Mouse (Mus musculus) retina, adult 2 months (tissue): ENCODE measurements around the gene Ulk4.

ENCODE experiments used
- DNase-seq: peaks from one replicate; pipeline ENCODE4 v3.0.0-alpha.2; 2012; ENCODE audit warnings: low read depth, low spot score

Ulk4 gene

GRCm38 (mm10) chr9:121192601-121193370 is 84.2 kb downstream of the Ulk4 start:
- DNase-seq, result no peak

- DNase-seq, result no peak
Measured at GRCm38 (mm10) chr9:121187811-121188210, 89.2 kb downstream of the Ulk4 start.

- DNase-seq, result no peak
Measured at GRCm38 (mm10) chr9:121185796-121186195, 91.2 kb downstream of the Ulk4 start.

GRCm38 (mm10) chr9:121176350-121176749 is 100.6 kb downstream of the Ulk4 start:
- no peak for DNase-seq

- no peak for DNase-seq
Measured at GRCm38 (mm10) chr9:121175201-121175600, 101.8 kb downstream of the Ulk4 start.

- DNase-seq, result no peak
Measured at GRCm38 (mm10) chr9:121172123-121172522, 104.9 kb downstream of the Ulk4 start.

GRCm38 (mm10) chr9:121171609-121172008 is 105.4 kb downstream of the Ulk4 start:
- no peak for DNase-seq

GRCm38 (mm10) chr9:121164607-121165006 is 112.4 kb downstream of the Ulk4 start:
- DNase-seq, result no peak

DNA sequence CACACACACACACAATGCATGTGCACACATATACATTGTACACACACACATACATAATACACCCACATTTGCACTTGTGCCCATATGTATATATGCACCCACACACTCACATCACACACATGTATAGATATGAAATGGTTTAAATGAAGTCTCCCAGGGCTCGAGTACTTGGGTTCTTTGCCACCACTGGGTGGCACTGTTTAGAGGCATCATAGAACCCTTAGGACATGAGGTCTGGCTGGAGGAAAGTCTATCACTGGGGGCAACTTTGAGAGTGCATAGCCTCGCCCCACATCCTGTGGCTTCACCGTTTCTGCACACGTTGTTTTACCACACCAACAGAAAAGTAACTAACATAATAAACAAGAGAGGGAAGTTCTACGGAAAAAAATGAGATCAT is 114.2 kb downstream of the Ulk4 start:
- no peak for DNase-seq

DNA sequence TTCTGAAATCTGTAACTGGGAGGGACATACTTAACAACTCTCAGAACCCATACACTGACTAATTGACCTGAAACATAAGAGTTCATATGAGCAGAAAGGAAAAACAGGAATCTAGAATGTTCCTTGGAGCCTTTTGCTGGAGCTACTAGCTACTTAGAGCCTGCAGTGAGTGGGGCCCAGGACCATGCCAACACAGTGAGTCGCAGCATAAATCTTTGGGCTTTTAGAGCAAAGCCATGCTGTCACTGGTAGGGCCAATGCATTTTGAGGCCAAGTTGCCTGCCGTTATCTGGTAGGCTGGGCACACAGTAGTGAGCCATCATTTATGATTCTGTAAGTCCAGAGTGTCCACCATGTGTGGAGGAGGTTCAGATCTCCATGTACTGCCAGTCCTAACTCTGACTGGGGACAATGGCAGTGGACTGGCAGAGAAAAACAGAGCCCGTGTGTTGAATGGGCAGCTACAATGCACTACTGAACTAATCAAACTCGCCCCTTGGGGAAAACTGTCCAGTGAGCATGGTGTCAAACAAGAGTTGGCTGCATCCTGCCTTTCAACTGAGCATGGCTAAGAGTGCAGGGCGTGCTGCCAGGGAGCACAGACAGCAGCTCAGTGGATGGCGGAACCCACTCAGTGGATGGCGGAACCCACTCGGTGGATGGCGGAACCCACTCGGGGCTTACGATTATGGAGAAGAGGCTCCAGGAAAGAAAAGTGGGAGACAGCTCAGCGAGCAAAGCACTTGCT is 115.0 kb downstream of the Ulk4 start:
- no peak for DNase-seq

DNA sequence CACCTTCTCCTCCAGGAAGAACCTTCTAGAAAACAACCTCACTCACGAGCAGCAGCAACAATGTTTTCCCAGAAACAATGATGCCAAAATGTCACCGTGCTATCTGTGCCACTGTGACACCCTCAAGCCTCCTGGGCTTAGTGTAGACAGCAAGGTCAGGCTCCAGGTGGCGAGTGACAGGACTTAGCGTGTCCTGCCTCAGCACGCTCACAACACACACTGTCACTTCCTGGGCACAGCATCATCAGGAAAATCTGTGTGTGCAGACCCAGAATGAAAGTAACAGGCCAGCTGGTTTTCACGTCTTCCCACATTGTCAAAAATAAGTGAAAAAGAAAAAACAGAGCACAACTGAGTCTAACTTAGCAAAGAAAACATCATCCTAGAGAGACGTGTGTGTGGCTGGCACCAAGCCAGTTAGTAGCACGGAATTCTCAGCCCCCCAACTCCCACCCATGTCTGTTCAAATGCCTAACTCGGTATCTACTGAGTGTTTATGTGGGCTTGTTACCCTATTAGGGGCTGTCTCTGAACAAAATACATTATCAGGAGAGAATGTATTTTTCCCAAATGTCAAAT is 120.7 kb downstream of the Ulk4 start:
- DNase-seq, result no peak

DNA sequence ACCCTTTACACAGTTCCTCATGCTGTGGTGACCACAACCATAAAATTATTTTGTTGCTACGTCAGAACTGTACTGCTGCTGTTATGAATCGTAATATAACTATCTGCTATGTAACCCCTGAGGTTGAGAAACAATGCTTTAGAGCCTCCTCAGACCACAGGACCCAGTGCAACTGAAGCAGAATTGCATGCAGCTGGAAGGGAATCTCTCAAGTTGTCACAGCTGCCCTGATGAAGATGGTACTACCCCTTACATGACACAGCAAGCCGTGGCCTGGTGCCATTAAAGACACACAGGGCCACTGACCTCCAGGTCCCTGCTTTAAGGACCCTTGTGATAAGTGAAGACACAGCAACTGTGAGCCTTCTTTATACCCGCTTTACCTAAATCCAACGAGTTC is 123.7 kb downstream of the Ulk4 start:
- no peak for DNase-seq

GRCm38 (mm10) chr9:121148602-121149001 is 128.4 kb downstream of the Ulk4 start:
- no peak for DNase-seq

- DNase-seq, result no peak
Measured at GRCm38 (mm10) chr9:121143208-121143607, 133.8 kb downstream of the Ulk4 start.

- DNase-seq, result no peak
Measured at GRCm38 (mm10) chr9:121132549-121132948, 144.4 kb downstream of the Ulk4 start.

DNA sequence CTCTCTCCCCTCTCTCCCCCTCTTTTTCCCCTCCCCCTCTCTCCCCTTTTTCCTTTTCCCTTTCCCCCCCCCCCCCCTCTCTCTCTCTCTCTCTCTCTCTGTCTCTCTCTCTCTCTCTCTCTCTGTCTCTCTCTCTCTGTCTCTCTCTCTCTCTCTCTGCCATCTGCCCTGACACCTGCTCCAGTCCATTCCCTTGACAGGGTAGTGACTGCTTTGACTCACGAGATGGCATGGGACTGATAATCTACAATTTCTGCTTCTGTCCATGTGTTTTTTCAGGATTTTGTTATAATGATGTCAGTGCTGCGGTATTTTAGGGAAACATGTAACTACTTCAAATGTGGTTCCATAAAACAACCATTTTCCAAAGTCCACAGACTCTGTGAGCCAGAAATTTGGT is 147.5 kb downstream of the Ulk4 start:
- no peak for DNase-seq

DNA sequence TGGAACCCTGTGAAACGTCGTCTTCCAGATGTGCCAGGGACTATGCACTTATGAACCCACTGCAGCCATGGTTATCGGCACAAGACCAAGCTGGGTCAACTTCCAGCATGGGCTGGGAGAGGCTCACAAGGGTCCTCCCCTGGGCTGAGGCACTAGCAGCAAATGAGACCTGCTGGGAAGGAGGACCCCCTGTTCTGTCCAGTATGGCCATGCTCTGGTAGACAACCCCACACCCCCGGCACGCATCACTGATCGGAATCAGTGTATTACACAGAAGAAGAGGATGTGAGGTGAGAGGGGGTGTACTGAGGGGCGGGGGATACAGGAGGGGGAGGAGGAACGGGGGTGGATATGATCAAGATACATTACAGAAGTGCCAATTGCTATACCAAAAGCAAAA is 148.1 kb downstream of the Ulk4 start:
- no peak for DNase-seq

GRCm38 (mm10) chr9:121127025-121127424 is 150.0 kb downstream of the Ulk4 start:
- DNase-seq, result no peak

GRCm38 (mm10) chr9:121124705-121125104 is 152.3 kb downstream of the Ulk4 start:
- no peak for DNase-seq

GRCm38 (mm10) chr9:121122039-121122438 is 155.0 kb downstream of the Ulk4 start:
- DNase-seq, result no peak

- DNase-seq, result no peak
Measured at GRCm38 (mm10) chr9:121117936-121118335, 159.1 kb downstream of the Ulk4 start.

DNA sequence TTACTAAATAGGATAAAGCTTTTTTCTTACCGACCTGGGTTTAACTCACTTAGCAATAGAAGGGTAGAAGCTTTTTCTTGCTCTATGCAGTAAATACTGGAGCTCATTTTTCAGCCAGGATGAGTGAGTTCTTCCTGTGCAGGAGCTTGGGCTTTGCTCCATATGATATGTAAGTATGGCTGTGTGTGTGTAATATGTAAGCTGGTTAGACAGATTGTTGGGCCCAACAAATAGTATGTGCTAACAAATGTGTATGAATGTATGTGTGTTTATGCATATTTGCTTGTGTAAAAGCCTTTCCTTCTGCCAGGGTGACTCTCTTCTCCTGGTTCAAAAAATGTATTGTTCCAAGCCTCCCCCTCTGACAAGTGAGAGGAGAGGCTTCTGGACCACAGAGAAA is 164.9 kb downstream of the Ulk4 start:
- DNase-seq, result no peak

GRCm38 (mm10) chr9:121108110-121108509 is 168.9 kb downstream of the Ulk4 start:
- DNase-seq, result peak; percentile 63
